Mouse (Mus musculus) kidney, adult 11 months (tissue): ENCODE results near the gene Slc12a6.
"Not testable (repeated sequence)": the region's sequence is repeated elsewhere in the genome, so short reads cannot be mapped to it uniquely, and the experiment has no call there.

Experiments used
- DNase-seq: peaks from one replicate; pipeline ENCODE4 v3.0.0; 2022

Gene Slc12a6

DNA sequence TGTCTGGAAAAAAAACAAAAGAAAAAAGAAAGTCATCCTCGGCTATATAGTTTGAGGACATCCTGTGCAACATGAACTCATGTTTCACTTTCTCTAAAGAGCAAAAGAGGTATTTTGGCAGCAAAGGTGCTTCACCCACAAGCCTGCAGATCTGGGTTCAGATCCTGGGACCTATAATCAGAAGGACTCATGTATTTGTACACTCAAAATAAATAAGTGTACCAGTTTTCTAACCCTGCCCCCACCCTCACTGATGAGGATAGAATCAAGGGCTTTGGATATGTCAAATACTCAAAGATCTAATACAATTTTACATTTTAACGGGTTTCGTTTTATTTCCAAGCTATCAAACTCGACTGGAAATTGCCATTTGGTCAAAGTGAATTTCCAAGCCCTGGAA lies 1.3 kb upstream of the Slc12a6 start:
- no peak for DNase-seq

GRCm38 (mm10) chr2:112266242-112266592 lies 592 bp downstream of the Slc12a6 start, which contains the start of gene Gm21985:
TSS of gene Gm21985 (plus strand) at chr2:112266314.
- DNase-seq = peak; percentile 44

DNA sequence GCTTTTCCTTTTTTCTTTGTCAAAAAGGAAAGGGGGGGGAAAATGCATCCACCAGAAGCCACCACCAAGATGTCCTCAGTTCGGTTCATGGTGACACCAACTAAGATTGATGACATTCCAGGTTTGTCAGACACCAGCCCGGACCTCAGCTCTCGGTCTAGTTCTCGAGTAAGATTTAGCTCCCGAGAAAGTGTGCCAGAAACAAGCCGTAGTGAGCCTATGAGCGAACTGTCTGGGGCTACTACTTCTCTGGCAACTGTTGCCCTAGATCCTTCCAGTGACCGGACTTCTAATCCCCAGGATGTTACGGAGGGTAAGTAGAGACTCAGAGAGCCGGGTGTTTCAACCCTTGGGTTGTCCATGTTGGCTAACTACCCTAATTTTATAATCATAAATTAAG lies 1.2 kb downstream of the Slc12a6 start:
- no peak for DNase-seq

DNA sequence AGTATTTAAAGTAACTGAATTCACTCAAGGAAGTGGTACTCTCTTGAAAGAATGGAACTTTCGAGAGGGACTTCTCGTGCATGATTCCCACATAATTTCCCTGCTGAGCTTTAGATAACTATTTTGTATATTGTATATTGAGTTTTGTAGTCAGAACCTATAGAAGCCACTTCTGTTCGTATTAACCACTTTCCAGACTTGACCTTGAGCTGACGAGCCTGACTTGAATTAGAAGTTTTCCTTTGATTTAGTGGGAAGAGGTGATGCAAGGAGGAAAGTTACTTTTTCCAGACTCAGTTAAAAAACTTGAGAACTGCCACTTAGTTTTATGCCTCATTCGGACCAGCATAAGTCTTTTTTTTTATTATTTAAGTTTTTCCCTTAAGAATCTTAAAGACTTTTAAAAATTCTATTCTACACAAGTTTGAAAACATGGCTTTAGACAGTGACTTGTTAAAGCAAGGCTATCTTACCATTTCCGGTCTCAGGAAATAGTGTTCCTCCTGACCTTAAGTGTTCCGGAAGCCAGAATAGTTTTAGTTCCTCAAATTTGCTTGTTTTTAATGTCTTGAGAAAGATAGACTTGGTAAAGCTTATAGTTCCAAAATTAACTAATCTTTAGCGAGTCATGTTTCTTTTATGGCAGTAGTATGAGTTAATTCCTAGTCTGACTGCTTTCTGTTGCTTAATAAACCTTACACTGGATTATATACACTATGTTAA lies 2.1 kb downstream of the Slc12a6 start:
- no peak for DNase-seq

- DNase-seq = no peak
Measured at GRCm38 (mm10) chr2:112270011-112270410, 4.4 kb downstream of the Slc12a6 start.

DNA sequence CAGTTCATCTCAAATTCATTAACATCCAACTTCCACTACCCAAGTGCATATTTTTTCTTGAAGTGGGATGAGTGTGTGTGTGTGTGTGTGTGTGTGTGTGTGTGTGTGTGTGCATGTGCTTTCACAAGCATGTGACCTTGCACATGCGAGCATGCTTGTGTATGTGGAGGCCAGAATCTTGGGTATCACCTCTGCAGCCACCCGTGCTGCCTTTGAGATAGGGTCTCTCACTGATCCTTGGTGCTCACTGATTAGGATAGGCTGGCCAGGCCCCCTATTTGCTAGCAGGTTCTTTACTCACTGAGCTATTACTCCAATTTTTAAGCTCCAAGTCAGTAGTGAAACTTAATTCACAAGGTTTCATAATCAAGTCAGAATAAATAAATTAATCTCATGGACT lies 7.3 kb downstream of the Slc12a6 start:
- DNase-seq = no peak

GRCm38 (mm10) chr2:112273474-112273873 lies 7.8 kb downstream of the Slc12a6 start:
- no peak for DNase-seq

DNA sequence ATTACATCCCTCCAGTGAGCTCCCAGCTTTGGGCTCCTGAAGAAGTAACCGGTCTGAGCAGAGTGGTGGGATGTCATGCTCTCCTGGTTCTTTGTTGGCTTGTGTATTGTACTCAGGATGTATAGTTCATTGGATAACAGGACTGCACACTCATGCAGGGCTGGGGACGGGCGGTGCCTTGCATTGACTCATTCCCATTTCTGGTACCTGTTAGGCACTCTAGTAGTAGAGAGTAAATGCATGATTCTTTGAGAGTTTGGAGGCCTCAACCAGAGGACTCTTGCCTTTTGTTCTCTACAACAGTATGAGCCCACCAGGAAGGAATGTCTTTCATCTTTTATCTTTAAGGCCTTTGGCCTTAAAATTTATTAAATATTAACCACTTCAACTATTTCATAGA lies 11.2 kb downstream of the Slc12a6 start:
- DNase-seq = no peak

DNA sequence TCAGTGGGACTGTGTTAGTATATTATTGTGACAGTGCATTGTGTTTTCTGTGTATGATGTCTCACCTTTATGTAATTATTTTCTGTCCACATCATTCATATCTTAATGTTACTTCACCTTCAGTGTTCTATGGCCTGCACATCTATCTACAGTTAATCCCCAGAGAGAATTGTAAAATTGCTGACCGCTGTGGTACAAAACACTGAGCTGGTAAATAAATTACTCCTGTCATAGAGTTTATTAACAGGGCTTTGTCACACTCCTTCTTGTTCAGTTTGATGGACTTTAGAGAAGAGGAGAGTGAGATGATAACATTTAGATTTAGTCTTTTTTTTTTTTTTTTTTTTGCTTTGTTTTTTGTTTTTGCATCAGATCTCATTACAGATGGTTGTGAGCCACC lies 17.2 kb downstream of the Slc12a6 start:
- DNase-seq = no peak

GRCm38 (mm10) chr2:112284363-112285030 lies 18.9 kb downstream of the Slc12a6 start:
- peak; percentile 83 for DNase-seq

- DNase-seq = no peak
Measured at GRCm38 (mm10) chr2:112285031-112285390, 19.4 kb downstream of the Slc12a6 start.

- DNase-seq = not testable (repeated sequence)
Measured at GRCm38 (mm10) chr2:112286062-112286461, 20.4 kb downstream of the Slc12a6 start.

DNA sequence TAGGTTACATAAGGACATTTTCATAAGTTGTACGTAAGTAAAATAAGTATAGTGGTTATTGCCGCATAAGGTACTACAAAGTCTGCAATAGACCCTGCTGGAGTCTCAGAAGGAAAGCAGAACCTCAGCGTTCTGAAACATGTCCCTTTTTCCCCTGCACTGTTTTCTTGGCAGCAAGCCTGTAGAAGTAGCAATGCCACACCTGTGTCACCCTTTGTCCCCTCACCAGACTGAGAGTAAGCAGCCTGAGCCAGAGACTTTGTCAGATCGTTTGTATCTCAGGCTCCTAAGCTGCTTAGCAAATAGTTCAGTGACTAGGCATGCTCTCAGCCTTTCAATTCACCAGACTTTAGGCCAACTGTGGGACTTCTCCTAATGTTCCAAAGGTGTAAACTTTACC lies 21.4 kb downstream of the Slc12a6 start:
- no peak for DNase-seq

GRCm38 (mm10) chr2:112289507-112289906 lies 23.9 kb downstream of the Slc12a6 start:
- DNase-seq = no peak

GRCm38 (mm10) chr2:112292823-112293222 lies 27.2 kb downstream of the Slc12a6 start:
- DNase-seq = no peak

GRCm38 (mm10) chr2:112296211-112296610 lies 30.6 kb downstream of the Slc12a6 start:
- no peak for DNase-seq

DNA sequence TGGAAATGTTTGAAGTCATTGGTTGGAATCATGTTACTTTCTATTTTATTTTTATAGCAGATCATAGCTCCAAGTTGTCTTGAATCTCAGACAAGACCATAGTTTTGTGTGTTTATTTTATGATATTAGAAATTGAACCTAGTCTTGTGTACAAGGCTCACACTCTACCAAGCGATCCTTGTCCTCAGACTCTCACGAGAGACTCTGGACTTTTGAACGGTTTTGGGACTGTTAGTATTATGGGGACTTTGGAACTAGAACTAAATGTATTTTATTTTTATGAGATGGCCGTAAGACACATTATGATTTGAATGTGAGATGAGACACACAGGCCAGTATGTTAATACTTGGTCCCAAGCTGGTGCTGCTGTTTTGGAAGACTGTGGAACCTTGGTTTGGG lies 32.6 kb downstream of the Slc12a6 start:
- no peak for DNase-seq

- DNase-seq = no peak
Measured at GRCm38 (mm10) chr2:112308671-112309070, 43.0 kb downstream of the Slc12a6 start.

- DNase-seq = peak; percentile 12
Measured at GRCm38 (mm10) chr2:112309161-112309600, 43.6 kb downstream of the Slc12a6 start.

DNA sequence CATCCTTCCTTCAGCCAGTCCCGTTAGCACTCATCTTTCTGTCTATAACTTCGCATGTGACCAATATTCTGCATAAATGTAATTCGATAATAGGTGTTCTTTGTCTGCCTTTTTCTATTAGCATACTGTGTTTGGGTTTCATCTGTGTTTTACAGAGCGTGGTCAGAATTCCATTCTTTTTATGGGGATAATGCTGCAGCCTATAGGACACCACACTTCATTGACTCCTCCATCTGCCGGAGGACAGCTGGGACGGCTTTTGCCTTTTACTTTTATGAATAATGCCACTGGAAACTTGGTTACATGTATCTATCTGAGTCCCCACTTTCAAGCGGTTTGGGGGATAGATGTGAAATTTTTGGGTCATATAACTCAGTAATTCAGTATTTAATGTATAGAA lies 50.0 kb downstream of the Slc12a6 start:
- DNase-seq = no peak

DNA sequence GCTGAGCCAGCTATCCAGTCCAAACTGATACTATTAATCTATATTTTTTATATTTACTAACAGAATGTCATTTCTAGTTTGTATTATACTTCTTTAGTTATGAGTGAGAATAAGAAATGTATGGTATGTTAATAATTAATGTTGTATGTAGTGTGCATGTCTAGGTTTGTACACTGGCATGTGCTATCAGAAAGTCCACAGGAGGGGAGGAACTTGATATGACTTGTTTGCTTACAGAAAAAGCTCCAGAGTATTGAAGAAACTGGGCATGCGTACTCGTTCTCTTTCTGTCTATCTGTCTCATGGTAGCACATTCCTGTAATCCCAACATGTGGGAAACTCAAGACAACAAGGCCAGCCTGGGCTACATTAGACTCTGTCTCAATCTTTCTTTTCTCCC lies 52.6 kb downstream of the Slc12a6 start:
- no peak for DNase-seq

- DNase-seq = no peak
Measured at GRCm38 (mm10) chr2:112318905-112319304, 53.3 kb downstream of the Slc12a6 start.

DNA sequence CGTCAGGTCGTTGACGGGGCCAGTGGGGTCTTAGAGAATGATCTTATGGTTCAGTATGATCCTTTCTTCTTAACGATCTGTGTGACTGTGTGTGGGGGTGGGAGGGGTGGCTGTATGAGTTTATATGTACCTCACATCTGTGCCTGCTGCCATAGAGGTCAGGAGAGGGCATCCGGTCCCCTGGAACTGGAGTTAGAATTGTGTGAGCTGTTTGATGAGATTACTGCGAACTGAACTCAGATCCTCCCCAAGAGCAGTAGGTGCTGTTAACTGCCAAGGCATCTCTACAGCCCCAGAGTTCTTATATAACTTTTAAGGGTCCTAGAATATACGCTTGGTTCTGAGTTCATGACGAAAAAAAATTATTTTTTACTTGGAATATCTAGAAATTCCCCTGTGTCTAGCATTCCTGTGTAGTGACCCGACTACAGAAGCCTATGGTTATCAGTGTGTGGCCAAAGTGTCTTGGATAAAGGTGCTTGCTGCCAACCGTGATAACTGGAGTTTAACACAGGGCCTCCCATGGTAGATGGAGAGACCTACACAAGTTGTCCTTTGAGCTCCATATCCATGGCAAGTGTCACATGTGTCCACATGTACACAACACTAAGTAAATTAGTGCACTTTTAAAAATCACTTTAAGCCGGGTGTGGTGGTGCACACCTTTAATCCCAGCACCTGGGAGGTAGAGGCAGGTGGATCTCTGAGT lies 62.6 kb downstream of the Slc12a6 start:
- no peak for DNase-seq
